Mouse (Mus musculus) layer of hippocampus, adult 9-11 months (tissue): ENCODE measurements at regions not wholly inside any gene's neighbourhood (a gene's known extent, or its start where the extent isn't known, plus 50 kb on each side); places are given as distances from the start of the nearest gene placed in this dataset.
"Not testable (repeated sequence)": the region's sequence is repeated elsewhere in the genome, so short reads cannot be mapped to it uniquely, and the experiment has no call there.

Source experiments
- DNase-seq: peaks from one replicate; pipeline ENCODE4 v3.0.0; 2022

DNA sequence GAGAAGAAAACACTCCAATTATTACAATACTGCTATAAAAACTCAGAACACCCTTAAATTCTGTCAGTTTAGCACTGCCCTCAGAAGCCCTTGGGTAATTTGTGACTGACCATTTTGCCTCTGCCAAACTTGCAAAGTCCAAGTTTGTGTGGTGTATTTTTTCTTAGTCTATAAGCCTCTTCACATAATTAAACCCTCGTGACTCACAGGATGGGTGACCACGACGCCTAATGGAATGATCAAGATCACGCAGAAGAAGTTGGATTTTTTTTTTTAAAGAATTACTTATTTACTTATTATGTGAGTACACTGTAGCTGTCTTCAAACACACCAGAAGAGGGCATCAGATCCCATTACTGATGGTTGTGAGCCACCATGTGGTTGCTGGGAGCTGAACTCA lies 214.4 kb upstream of the Smim15 start:
- no peak for DNase-seq

DNA sequence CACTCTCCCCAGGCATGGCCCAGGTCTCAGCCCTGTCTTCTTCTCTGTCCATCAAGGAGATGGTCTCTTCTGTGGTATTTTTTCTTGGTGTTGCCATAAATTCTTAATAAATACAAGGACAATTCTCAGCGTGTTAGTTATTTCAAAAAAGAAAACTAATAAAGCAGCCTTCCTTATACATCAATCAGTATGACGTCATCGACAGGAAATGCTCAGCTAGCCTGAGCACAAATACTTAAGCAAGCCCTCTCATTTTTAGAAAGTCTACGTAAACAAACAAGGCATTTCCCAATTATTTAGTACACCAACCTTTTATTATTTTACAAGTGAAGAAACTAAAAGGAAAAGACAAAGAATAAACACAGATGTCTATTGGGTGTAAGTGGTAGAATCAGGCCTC lies 218.6 kb upstream of the Smim15 start:
- DNase-seq: no peak

DNA sequence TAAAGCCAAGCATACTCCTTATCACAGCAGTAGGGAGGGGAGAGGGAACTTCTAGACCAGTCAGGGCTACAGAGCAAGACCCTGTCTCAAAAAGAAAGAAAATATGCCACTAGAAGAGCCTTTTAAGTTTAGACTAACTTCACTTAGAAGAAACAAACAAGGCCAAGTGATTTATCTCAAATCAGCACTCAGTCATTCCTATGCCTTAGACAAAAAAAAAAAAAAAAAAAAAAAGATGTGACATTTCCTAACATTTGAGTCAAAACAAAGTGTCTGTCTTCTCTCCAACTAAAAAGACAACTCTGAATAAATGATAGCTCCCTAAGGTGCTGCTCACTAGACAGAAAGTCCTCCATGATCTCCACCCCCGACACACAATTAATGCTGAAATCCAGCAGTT lies 220.9 kb upstream of the Smim15 start:
- no peak for DNase-seq

DNA sequence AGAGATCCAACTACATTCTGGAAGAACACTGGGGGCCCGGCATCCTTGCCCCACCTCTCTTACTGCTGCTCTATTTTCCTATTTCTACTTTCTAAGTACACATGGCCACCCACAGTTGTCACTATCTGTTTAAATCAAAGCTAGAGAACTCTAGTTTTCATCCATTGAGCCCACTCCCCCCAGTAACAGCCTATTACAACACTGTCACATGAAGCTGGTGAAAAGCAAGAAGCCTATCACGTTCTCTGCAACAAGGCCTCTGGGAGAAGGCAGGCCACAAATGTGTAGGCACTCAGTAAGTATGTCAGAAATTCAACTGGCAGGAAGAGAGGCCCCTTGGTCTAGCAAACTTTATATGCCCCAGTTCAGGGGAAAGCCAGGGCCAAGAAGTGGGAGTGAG lies 222.0 kb upstream of the Smim15 start:
- DNase-seq: no peak

DNA sequence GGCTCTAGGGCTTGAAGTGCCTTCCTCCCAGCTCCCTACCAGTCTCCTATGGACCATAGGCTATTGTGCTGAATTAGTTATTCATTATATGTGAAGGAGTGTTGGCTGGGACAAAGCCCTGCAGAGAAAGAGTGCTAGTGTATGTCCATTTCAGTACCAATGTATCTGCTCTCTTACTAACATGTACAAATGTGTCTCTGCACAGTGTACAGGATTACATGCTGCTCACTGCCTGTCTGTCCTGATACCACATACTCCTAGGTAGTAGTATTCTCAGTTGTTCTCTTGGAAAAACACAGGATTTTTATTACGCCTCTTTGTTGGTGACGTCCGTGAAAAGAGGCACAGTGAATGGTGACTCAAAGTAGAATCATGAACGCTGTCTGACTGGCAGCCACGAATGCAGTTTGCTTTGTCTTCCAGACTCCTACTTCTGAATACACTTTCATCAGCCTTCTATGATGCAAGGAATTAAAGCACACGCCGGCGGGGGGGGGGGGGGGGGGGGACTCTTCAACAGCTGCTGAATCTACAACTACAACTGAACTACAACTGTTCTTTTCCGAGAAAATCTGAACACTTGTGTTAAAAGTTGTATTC lies 230.6 kb upstream of the Smim15 start:
- DNase-seq: no peak

DNA sequence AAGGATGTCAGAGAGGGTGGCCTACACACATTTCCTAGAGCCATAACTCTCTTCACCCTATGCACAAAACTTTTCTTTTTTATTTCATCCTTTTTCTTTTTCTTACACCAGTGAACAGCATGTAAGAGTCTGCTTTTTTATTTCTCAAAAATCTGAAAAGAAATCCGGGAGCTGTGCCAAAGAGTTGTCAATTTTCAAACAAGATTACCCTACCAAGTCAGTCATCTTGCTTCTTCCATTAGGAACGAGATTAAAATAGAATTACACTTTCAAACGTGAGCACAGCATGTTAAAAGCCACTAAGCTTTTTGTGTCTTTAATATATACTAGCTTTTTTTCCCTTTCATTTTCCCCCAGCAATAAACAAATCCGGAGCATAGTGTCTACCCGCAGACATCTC lies 232.2 kb upstream of the Smim15 start:
- DNase-seq: no peak

DNA sequence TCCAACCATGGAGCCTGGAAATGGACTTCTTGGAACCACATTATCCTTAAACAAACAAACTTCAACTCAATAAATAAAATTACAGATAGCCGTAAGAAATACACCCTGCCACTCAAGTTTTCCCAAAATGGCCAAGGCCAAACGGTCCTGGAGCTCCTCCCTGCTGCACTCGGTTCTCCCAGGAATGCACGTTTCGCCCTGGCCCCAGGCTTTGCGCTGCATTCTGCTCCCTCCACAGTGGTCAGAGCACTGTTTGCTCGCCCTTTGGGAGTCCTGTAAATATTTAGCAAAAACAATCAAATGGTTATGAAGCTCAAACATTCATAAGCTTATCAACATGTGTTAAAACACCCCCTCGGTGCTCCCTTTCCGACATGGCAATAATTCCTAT lies 233.4 kb upstream of the Smim15 start:
- no peak for DNase-seq

DNA sequence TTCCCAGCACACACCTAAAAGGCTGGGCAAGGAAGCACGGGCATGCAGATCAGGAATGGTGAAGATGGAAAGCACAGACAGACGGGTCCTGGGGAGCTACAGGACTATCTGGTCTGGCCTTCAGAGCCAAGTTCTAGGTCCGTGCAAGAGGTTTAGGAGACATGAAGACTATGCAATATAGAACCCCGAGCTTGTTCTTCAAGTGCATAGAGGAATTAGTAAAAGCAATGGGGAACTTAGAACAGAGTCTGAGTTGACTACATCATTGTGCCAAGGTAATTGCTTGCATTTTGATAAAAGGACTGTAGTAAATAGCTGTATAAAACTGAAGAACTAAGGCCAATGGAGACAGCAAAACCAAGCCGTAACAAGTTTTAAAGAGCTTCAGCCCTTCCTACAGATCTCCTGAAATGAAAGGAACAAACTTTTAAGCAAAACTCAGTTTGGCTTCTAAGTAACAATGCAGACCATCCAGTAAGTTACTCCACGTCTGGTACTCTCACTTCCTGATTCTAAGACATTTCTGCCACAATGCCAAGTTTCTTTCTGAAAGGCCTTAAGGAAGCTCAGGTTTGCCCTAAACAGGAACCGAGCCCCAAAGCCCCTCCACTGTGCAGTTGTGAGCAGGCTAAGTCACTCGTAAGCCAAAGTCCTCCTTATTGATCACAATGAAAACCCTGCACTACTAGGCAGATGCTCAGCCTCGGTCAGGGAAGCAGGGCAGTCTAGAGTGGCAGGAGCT lies 234.0 kb upstream of the Smim15 start:
- no peak for DNase-seq

DNA sequence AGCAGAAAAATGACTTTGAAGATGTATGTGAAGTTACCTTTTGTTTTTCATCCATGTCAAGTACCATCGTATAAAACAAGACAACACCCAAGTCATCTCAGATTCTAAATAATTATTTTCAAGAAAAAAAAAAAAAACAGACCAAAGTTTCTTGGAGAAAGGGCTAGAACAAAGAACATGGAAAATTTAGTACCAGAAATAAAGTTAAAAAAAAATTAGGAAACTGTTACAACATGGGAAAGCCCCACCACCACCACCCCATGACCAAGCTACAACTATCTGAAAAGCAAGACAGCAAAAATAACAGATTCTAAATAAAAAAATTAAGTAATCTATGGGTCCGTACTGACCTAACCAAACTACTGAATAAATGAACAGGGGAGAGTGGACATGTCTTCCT lies 235.3 kb upstream of the Smim15 start:
- no peak for DNase-seq

DNA sequence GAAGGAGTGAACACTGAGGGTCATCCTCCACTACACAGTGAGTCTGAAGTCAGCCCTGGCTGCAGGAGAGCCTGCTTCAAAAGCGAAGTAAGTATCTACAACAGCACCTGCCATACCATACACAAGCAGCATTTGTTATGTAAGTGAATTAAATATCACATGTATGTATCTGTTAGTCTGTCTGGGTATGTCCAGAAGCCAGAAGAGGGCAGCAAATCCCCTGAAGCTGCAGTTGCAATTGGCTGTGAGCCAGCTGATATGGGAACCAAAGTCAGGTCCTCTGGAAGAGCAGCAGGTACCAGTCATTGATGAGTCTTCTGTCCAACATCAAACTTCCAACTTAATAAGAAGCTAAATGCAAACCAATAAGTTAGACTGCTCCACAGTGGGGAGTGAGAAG lies 239.8 kb upstream of the Smim15 start:
- no peak for DNase-seq

DNA sequence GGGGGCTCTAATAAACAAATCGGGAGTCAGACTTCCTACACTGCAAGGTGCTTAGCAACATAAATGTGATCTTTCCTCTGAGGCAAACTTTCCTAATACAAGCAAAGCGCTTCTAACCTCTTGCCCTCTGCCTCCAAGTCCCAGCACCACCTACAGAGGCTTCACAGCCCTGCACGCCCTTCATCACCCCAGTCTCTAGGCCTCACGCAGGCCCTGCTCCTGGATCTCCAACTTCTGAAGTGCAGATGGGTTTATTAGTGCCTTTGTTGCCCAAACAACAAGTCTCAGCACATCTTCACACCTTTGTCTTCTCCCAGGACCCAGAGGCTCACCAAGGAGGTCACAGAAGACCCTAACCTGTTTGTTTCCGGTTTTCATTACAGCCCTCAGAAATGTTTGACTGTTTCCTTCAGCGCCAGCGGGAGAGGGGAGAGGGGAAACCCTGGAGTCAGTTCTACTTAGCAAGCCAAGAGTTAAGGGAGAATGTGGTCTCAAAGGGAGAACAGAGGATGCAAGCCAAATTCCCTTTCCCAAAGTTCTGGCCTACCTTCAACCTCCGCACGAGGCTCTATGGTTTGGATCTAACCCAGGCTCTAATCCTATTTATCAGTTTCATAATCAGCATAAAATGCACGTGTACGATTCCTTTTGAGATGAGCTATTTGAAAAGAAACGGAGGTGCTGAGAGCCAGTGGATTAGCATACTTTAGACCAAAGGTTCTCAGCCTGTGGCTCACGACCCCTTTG lies 244.9 kb upstream of the Smim15 start:
- no peak for DNase-seq

DNA sequence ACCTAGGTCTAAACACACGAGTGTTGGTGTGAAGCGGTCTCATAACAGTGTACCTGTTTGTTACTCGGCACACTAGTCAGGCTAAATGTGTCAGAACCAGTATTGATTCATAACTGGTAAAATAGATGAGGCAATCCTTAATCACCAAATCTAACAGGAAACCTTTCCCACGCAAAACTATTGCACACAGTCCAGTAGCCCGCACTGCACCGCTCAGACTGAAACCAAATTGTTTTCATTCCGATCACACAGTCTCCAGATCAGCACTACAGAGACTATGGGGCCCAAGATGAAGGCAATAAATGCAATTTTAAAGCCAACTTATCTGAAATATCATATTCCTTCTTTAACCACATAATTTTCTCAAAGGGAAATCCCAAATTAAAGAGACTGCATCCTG lies 246.1 kb upstream of the Smim15 start:
- DNase-seq: no peak

DNA sequence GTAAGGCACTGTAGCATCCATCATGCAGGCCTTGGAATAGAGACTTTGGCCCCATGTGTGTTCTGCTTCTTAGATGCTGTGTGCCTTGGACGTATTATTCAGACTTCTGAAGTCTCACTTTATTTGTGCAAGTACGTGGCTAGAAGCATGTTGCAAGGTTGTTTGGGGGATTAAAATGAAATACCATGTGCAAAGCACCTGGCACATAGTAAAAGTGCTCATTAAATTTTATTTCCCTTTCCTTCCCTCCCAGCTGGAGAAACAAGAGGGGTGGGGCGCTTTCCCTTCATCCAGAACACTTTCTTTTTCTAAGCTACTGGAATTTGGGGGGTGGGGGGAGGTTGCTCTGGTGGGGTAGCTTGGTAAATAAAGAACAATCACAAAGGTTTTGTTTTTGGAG lies 248.7 kb upstream of the Smim15 start:
- no peak for DNase-seq

DNA sequence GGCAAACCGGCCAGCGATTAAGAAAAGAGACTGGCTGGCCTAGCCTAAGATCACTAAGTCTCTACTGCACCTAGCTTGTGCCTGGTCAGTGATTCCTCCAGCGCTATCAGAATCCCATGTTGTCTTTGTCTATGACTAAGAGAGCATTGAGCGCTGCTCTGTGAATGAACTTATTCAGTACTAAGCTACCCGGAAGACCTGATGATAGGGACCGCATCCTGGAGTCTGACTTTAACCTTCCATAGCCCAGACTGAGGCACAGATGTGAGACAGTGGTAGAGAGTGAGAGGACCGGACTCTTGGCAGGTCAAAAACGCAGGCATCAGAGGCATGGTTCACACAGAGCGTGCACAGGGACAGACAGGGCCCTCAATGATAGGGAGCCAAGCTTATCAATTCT lies 252.5 kb upstream of the Smim15 start:
- DNase-seq: no peak

DNA sequence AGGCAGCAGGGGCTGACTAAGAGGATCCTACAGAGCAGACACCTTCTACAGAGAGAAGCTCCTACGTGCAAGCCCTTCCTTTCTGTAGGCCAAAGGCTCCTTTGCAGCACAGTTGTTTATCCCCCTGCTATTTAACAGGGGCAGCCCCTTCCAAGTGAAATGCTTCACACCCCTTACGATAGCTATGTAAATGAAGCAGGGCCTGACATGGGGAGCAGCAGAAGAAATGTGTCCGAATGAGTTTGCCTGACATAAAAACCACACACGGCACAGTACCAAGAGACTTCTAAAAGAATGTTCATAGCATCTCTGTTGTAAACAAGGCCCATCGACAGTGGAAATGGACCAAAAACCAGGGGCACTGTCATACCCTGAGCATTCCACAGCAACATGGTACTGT lies 259.3 kb upstream of the Smim15 start:
- no peak for DNase-seq

DNA sequence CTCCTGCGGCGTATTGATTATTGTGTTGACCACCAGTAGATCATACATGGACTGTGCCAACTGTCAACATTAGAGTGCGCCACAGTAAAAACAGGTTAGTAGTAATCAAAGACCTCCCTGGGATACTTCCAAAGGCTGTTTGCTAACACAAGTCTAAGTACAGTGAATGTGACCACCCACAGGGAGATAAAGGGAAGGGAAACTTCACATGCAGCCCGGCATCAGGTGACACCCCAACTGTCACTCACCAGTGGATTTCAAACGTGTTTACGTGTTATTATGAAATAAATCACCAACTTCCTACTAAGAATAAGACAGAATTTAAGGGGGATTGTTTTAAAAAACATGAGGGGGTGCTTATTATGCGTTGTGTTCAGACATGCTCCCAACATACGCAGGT lies 262.5 kb upstream of the Smim15 start:
- DNase-seq: no peak

DNA sequence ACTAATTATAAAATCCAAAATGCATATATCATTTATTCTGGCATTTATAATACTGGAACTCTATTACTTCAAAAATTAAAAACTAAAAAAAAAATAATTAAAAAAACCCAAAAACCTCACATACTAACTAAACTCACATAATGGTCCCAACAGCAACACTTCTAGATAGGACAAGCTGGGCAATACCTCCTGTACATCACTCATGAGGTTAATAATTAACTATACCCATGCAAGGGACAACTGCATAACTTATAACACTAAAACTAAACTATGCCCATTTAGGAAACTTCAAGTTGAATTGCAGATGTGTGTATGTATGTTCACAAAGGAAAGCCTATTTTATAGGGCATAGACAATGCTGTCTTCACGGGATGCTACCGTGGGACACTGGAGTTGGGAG lies 263.0 kb upstream of the Smim15 start:
- DNase-seq: no peak

DNA sequence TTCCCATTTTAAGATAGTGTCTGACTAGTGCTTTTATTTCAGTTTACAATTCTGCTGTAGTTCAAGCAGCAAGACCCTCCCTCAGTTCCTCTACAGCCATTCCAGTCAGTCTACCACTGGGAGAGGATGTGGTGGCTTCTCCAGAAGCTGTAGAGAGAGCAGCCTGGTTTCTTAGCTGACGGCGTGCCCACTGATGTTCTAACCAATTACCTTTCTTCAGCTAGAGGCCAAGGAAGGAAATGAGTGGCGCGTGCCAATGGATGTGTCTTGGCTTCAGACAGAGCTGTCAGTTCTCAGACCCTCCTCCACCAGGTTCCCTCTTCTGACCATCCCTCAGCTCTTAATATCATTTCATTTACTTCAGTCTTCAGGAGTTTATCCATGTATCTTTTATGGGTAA lies 264.7 kb upstream of the Smim15 start:
- no peak for DNase-seq

DNA sequence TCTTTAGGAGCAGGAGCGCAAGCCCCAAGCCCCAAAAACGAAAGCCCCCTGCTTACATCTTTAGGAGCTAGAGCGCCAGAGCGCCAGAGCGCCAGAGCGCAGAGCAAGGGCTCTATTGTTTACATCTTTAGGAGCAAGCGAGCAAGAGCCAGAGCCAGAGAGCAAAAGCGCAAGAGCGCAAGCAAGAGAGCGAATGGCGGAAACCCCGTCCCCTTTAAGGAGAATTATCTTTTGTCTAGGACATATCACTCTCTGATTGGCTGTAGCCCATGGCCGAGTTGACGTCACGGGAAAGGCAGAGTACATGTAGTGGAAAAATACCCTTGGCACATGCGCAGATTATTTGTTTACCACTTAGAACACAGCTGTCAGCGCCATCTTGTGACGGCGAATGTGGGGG lies 269.7 kb upstream of the Smim15 start:
- DNase-seq: not testable (repeated sequence)

DNA sequence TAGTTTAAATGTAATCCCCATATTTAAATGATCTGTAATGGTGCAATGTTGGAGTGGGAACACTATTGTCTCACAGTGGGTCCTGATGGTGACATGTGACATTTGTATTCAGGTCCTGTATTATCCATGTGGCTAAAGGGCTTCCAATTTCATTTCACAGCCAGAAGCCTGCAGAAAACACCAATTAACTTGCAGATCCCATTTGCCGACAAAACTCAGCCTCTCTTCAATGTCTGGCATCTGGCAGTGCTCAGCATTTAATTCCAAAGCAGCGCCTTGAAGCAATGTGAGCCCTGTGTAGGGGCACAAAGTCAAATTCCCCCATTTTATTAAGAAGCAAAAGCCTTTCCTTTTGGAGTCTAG lies 277.0 kb upstream of the Smim15 start:
- DNase-seq: no peak

DNA sequence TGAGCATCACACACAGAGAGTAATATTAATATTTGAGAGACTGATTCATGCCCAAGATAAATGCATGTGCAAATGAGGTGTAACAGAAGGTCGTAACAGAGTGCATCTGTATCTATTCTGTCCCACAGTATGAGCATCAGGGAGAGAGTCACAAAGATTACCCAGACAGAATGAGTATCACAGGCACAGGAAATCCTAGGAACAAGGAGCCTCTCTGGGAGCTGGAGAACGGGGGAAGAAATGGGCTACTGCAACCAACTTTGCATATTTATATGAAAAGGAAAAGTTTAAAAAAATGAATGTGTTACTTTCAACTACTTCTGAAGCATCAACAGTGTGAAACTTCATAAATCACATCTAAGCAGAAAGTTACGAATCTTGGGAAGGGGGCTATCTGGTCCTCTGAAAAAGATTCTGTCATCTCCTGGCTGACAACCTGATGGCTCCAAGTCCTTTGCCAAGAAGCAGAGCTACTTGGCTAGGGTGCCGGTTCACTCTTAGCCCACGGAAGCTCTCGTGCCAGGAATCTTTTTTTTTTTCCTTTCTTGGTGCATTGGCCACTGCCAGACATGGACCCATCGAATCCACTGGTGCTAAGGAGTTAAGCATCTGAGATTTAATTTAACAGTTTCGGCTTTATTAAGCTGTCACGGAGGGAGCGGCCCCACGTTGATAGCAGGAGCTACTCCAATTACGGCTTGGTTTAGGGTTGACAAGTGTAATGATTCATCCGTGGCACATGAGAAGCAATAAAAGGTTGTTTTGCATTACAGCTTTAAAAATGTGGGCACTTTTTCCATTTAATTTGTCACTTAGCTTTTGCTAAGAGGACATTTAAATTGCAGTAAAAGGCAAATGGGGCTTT lies 277.6 kb upstream of the Smim15 start:
- no peak for DNase-seq

DNA sequence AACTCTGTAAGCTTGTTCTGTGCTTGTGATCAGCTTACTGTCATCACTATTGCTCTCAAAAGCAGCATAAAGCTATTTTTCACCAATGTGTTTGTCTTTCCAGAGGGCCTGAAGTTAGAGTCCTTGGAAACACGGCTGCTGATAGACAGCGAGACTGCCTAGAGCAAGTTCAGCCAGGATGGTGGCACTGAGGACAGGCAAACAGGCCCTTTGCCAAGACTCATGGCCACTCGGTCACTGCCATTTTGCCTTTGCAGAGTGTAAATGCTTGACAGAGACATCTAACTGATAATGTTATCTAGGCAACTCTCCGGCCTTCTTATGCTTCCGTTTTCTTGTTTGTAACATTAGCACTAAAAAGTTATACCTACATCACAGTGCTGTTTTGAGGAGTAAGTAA lies 280.3 kb upstream of the Smim15 start:
- no peak for DNase-seq

DNA sequence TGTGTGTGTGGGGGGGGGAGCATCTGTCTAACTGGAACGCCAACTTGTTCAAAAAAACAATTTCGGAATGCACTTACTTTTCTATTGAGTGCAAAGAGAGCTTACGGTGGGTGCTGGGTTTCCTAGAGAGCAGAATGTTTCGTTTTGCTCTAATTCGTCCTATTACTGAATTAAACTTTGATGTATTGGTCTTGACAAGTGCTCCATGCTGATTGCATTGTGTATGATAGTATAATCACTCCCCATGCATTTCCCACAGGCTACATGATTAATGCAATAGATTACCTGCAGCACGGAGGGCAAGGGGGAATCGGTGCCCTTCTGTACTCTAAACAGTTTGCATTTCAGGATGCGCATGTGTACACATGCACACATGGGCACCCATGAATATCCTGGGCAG lies 283.7 kb upstream of the Smim15 start:
- DNase-seq: no peak
